Mouse (Mus musculus): ENCODE data around the gene Fa2h. TPM values are rescaled to one million over a fixed set of nuclear protein-coding genes. Genes with fewer than 3 reads are reported as not detected.
"Not testable (repeated sequence)": the region's sequence is repeated elsewhere in the genome, so short reads cannot be mapped to it uniquely, and the experiment has no call there.

The Fa2h gene
- total RNA-seq, 2 experiments from 2014 or later = 13.0 to 20.0 TPM

GRCm38 (mm10) chr8:111305031-111305730 is 88.4 kb downstream of the Fa2h start:
- no peak for DNase-seq (ENCODE audit: low spot score in 2 of 2)
- intact Hi-C loops (cut with DNase I) = no loop called here

GRCm38 (mm10) chr8:111304359-111304758 is 89.3 kb downstream of the Fa2h start:
- DNase-seq (ENCODE audit: low spot score in 2 of 2) = no peak
- intact Hi-C loops (cut with DNase I) = no loop called here

GRCm38 (mm10) chr8:111303076-111303803 is 90.4 kb downstream of the Fa2h start:
- DNase-seq (ENCODE audit: low spot score in 2 of 2); intact Hi-C loops (cut with DNase I): not testable (repeated sequence)

- intact Hi-C loops (cut with DNase I) = no loop called here
- DNase-seq (ENCODE audit: low spot score in 2 of 2) = no peak
Observed at GRCm38 (mm10) chr8:111300597-111301546, 92.8 kb downstream of the Fa2h start.

- DNase-seq (ENCODE audit: low spot score in 2 of 2) = peak; percentile 99
- intact Hi-C loops (cut with DNase I) = no loop called here
Observed at GRCm38 (mm10) chr8:111299821-111300568, 93.6 kb downstream of the Fa2h start, which contains the start of gene Rfwd3. Gene Rfwd3, minus strand, starts transcription at chr8:111300222.

- intact Hi-C loops (cut with DNase I) = no loop called here
- DNase-seq (ENCODE audit: low spot score in 2 of 2) = peak; percentile 15 to 28
Observed at GRCm38 (mm10) chr8:111299363-111299820, 94.2 kb downstream of the Fa2h start.

GRCm38 (mm10) chr8:111298011-111298410 is 95.6 kb downstream of the Fa2h start:
- DNase-seq (ENCODE audit: low spot score in 2 of 2) = no peak
- intact Hi-C loops (cut with DNase I) = no loop called here

Other genes starting within 250 kb of the Fa2h start
- 100 to 1,000 TPM; 143 to 144 TPM for gene Glg1, start 134.6 kb downstream of the Fa2h start, total RNA-seq (2021)
- gene Rfwd3, start 93.6 kb downstream of the Fa2h start, total RNA-seq (2021) = 10 to 100 TPM; 18.2 TPM
- gene Mlkl, start 55.6 kb downstream of the Fa2h start, total RNA-seq (2021) = under 1 TPM; 0.21 to 0.68 TPM
- gene Wdr59, start 128.3 kb upstream of the Fa2h start, total RNA-seq (2021) = 10 to 100 TPM; 19.4 to 20.5 TPM
- gene Znrf1, start 142.3 kb upstream of the Fa2h start, total RNA-seq (2021) = 100 to 1,000 TPM; 157 to 170 TPM
- gene Ldhd, start 236.6 kb upstream of the Fa2h start, total RNA-seq (2021) = 1 to 10 TPM; 3.2 to 5.4 TPM
- 10 to 100 TPM; 19.9 to 20.3 TPM for gene Zfp1, start 249.6 kb upstream of the Fa2h start, total RNA-seq (2021)

Data from left cerebral cortex, postnatal 14 days (tissue).